Mouse (Mus musculus): Measurements from ENCODE around the gene Nufip2. TPM values are rescaled to one million over a fixed set of nuclear protein-coding genes. Genes with fewer than 3 reads are reported as not detected.
A peak's percentile ranks its signal among the peaks of the same experiment; 100 is the strongest.
"Not testable (repeated sequence)": the region's sequence is repeated elsewhere in the genome, so short reads cannot be mapped to it uniquely, and the experiment has no call there.

The Nufip2 gene
- total RNA-seq, 2 experiments from 2014 or later: 43.0 to 57.7 TPM

- DNase-seq: no peak
Measured at GRCm38 (mm10) chr11:77709039-77709438, 23.1 kb downstream of the Nufip2 start.

- DNase-seq: no peak
Measured at GRCm38 (mm10) chr11:77713736-77714135, 27.8 kb downstream of the Nufip2 start.

DNA sequence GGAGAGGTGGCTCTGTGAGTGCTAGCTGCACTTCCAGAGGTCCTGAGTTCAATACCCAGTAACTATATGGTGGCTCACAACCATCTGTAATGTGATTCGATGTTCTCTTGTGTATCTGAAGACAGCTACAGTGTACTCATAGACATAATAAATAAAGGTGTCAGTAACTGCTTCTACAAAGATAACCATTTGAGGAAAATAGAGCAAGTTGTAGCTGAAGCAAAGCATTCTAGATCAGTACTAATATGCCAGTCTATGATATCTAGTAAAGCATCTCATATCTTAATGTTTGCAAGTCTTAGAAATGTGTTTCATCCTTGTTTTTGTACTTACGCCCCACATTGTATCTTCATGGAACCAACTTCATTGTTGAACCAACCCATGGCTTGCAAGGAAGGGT lies 33.1 kb downstream of the Nufip2 start:
- no peak for DNase-seq

GRCm38 (mm10) chr11:77721389-77721788 lies 35.4 kb downstream of the Nufip2 start:
- DNase-seq: no peak

DNA sequence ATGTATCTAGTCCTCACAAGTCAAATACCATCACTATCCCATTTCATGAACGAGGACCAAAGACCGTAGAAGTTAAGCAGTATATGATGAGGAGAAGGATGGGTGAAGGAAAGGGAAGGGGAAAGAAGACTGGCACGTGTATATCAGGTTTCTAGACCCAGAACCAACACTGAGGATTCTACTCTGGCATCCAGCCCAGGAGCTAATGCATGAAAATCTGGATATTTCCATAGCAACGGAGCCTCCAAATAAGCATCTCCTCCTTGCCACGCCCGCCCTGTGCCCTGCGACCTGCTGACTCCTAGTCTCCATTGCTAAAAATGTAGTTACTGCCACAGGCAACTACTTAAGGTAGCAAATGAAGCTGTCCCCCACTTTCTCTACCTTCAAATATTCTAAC lies 38.8 kb downstream of the Nufip2 start:
- DNase-seq: no peak

DNA sequence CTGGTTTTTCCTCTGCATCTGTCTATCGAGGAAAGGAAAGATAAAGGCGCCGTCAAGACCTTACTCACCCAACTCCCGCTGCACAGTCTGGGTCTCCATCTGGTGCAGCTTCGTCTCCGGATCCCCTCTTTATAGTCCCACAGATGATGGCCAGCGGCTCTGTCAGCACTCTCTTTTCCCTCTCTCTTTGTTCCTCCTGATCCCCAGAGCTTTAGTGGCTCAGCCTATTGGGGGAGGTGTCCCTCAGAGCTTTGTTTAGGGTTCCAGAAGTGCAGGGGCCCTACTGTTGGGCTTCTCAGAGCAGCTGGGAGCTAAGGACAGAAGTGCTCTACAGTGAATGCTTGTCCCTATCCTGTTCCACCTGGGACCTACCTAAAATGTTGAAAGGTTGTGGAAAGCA lies 39.2 kb downstream of the Nufip2 start, which contains the start of gene Cryba1:
Gene Cryba1 (minus strand): TSS at position 101 of the 400 bp plus-strand sequence.
- DNase-seq: no peak

DNA sequence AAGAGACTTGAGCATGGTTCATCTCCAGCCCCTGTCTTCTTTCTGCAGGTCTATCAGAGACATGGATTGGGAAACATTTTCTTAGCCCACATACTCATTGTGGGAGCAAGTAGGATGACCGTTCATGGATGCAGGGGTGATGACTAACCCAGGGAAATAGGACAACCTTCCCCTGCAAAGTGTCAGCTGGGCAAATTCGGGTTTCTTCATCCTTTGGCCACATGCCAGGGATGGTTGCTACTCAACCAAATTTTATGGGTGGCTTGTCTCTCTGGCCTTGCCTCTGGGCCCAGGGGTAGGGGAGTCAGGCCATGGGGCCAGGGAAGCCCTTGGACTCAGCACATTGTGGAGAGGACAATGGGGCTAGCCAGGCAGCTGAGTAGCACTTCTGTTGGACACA lies 42.6 kb downstream of the Nufip2 start:
- DNase-seq: no peak

DNA sequence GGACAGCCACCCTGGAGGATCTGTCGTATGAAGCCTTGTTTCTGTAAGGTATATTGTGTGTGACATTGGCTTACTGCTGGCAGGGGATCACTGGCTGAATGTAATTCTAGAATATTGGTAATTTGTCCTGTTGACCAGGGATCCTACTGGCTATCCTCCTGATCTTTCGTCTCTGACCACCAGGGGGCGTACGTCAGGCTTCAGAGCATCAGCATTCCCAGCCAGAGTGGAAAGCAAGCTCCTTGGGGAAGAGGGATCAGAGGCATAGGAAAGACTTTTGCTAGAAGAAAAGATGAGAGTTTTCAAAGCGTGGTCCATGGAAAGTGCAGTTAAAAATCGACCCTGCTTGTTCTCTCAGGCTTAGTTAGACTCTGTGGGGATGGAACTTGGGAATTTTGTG lies 51.3 kb downstream of the Nufip2 start:
- peak; percentile 91 for DNase-seq

- DNase-seq: no peak
Measured at GRCm38 (mm10) chr11:77738555-77738954, 52.6 kb downstream of the Nufip2 start.

- DNase-seq: peak; percentile 20
Measured at GRCm38 (mm10) chr11:77743966-77744365, 58.0 kb downstream of the Nufip2 start.

DNA sequence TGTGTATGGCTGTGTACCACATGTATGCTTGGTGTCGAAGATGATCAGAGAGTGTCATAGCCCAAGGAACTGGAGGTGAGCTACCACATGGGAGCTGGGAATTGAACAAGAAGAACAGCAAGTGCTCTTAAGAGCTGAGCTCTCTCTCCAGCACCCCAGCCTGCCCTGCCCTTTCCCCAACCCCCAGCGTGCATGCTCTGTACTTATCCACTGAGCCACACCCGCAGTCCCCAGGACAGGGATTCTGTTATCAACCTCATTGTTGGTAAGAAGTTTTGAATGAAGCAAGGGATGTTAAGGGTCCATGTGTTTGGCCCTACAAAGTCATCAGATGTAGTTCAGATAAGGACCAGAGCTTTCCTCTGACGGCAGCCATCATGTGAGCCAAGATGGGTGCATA lies 60.7 kb downstream of the Nufip2 start:
- no peak for DNase-seq

- not testable (repeated sequence) for DNase-seq
Measured at GRCm38 (mm10) chr11:77747103-77747502, 61.1 kb downstream of the Nufip2 start.

DNA sequence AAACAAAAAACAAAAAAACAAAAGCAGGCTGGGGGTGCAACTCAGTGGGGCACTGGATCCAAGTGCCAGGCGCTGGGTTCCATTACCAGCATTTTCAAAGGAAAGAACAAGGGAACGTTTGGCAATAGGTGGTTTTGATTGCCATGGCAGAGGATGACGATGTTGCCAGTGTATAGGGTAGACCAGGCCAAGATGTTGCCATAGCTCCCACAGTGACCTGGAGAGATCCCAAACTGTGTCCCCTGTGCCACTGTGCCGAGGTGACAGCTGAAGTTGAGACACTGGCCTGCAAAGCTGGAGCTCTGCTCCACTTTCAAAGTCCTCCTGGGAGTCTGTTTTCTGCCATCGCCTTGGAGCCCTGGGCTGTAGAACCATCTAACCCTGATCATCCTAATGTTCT lies 63.0 kb downstream of the Nufip2 start:
- no peak for DNase-seq

DNA sequence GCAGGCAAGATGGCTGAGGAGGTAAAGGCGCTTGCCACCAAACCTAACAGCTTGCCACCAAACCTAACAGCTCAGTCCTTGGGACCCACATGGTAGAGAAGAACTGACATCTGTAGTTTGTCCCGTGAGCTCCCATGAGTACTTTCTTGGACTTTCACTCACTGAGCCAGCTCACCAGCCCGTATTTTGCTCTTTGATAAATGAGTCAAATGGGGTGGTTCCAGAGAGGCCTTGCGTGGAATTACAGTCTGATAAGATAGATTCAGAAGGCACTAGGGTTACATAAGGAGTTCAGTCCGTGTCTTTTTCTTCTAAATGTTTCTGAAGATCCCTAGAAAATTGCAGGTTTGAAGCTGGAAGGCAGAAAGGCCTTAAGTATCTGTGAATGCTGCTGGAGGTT lies 66.6 kb downstream of the Nufip2 start:
- DNase-seq: no peak

GRCm38 (mm10) chr11:77753469-77753868 lies 67.5 kb downstream of the Nufip2 start:
- no peak for DNase-seq

DNA sequence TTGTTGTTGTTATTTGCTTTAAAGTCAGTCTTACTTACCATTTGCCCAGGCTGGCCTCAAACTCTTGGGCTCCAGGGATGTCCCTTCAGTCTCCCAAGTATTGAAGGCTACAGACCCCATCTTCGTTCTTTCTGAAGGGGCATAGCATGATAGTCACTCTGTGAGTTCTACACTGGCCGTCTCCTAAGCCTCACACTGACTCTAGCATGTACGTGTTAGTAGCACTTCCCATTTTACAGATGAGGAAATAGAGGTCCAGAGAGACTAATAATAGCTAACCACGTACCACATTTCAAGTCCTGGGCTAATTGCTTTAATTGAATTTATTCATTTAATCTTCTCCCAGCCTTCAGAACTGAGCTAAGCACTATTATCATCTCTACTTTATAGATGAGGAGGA lies 74.1 kb downstream of the Nufip2 start:
- DNase-seq: no peak

DNA sequence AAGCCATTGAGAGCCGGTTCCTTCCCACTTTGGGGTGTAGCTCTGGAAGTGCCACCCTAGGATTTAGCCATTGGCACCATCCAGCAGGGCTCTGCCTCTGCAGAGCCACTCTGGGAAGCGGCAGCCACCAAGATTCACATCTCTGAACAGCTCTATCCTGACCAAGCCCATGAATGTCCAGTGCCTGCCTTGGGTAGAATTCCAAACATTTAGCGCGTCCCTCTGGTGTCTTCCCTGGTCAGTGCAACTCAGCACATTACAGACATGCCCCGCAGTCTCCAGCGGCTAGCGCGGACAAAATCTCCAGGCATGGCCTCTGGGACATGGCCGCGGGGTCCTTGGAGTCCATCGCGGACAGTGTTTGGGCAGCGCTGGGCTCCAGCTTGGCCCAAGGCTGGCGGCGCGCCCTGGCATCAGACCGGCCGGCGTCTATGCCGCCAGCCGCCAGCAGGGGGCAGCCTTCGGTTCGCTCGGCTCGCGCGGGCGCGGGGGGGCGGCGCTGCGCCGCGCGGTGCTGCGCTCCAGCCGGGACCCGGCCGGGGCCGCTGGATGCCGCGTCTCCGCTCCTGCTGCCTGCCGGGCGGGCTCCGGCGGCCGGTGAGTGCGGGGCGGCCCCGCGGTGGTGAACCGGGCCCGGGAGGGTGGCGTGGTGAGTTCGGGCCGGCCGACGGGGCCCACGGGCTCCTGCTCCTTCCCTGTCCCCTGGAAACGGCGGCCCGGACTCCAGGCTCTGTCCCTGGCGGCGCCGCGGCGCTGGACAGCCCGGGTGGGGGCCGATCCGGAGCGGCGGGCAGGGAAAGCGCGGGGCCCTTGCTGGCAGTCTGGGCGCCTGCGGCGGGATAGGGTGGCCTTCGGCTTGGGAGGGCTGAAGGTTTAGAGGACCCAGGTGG lies 77.1 kb downstream of the Nufip2 start, which contains the start of gene Myo18a:
Gene Myo18a (plus strand): TSS at position 464 of the 890 bp plus-strand sequence.
- peak; percentile 95 for DNase-seq

DNA sequence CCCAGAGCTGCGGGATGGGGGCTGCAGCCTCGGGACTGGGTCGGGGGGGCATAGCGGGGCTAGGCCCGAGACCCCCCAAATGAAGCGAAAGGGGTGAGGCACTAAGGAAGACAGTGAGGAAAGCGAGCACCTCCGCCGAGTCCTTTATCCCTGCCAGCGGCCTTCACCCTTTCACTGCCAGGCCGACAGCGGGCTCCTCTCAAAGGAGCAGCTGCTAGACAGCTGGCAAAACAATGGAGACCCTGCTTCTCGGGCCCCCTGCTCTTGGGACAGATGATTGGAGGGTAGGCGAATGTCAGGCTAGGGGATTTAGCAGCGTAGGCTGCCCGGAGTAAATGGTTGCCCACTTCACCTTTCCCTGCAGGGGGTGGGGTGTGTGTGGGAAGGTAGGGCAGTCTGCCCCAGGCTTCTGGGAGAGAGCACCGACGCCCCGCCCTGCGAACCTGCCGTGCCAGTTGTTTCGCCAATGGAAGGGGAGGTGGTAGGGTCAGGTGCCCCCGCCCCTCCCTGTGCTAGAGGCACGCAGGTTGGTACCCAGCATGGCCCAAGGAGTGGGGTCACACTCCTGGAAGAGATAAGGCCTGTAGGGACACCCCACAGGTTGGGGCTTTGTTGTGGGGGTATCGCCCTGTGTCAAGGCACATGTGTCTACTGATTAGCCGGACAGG lies 77.9 kb downstream of the Nufip2 start:
- no peak for DNase-seq

DNA sequence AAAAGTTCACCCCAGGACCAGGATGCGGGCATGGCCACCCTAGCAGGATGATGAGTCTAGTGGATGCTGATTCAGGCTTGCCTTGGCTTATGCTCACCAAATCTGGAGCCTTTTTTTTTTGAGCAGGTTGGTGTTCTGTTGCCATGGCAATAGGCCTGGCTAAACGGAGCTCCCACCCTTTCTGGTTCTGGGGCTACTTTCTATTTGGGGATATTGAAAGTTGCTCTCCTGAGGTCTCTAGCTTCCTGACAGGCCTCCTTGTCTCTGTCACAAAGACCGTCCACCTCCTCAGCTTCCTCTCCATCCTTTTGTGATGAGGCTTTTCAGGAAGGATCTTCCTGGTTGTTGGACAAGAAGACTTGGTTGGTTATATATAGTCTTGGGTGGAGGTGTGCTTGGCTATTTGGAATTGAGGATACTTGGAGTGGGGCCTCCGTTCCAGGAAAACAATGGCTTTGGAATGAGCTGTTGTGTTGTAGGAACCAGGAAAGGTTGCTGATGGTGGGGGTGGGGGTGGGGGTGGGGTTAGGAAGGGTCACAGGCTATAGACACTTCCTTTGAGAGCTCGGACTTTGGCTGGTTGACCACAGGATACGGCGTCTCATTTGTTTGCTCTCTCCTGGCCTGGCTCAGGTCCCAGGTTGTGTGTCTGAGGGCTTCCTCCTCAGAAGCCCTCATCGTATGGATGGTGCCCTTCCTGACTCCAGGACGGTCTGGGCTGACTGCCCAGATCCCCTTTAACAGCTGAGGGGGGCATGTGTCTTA lies 78.9 kb downstream of the Nufip2 start:
- DNase-seq: no peak

DNA sequence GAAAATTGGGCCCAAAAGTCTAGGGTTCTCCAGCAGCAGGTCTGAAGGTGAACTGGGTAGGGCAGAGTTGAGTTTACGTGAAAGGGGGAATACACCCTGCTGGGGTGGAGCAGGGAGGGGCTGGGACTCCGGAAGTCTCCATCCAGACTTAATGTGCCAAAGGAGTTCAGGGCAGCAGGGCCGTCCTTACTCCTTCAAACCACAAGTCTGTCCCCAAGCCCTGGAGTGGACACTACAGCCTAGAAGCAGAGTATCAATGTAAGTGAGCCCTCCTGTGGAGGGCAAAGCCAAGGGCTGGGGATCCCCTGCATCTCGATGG lies 79.5 kb downstream of the Nufip2 start:
- no peak for DNase-seq

- DNase-seq: peak; percentile 40
Measured at GRCm38 (mm10) chr11:77766351-77767001, 80.5 kb downstream of the Nufip2 start.

GRCm38 (mm10) chr11:77769496-77769895 lies 83.5 kb downstream of the Nufip2 start:
- DNase-seq: no peak

Measured in gastrocnemius, postnatal 10 days (tissue).